Mouse (Mus musculus) gastrocnemius, postnatal 36 days (tissue): Measurements from ENCODE around the gene Otud3. TPM values are rescaled to one million over a fixed set of nuclear protein-coding genes. Genes with fewer than 3 reads are reported as not detected.

Source experiments
- DNase-seq, 2 experiments: peaks; one replicate each; pipeline ENCODE4 v3.0.0; 2022
- intact Hi-C: fragments of 180-260 bp; cut with DNase I; formaldehyde crosslinking; loops from one replicate; pipeline ENCODE4 v1.15.1; 2025
- long read RNA-seq, 2 experiments: library from polyadenylated mRNA; stranded (forward); transcript quantifications; one replicate each; pipeline ENCODE4 v2.0.0; 2021
- total RNA-seq, 2 experiments: library from RNA; stranded (reverse); gene quantifications; 2 replicates each; pipeline ENCODE4 v1.2.3; 2021

Gene Otud3
- 10 to 100 TPM; 12.3 to 13.4 TPM for total RNA-seq
- long read RNA-seq, experiment 1, transcript Otud3-201 (8 exons, 1,668 nt), result major isoform, 6 of 8 reads
- long read RNA-seq, experiment 1, partial matches to known transcripts, result 2 of 8 reads
- long read RNA-seq, experiment 1, other reads (novel, unspliced or antisense), result 0 of 8 reads
- long read RNA-seq, experiment 2, partial matches to known transcripts, result 1 of 5 reads
- long read RNA-seq, experiment 2, other reads (novel, unspliced or antisense), result 0 of 5 reads

GRCm38 (mm10) chr4:138913797-138914196, at the start of gene Otud3:
Gene Otud3, minus strand, starts transcription at chr4:138913945.
- DNase-seq, result peak; percentile 93
- intact Hi-C loops, result no loop called here

- intact Hi-C loops, result no loop called here
- DNase-seq, result no peak
Observed at GRCm38 (mm10) chr4:138962719-138963118, 49.0 kb upstream of the Otud3 start.

GRCm38 (mm10) chr4:138959926-138960325, 46.2 kb upstream of the Otud3 start:
- intact Hi-C loops, result no loop called here
- DNase-seq, result no peak

- intact Hi-C loops, result no loop called here
- DNase-seq, result no peak
Observed at GRCm38 (mm10) chr4:138959120-138959519, 45.4 kb upstream of the Otud3 start.

DNA sequence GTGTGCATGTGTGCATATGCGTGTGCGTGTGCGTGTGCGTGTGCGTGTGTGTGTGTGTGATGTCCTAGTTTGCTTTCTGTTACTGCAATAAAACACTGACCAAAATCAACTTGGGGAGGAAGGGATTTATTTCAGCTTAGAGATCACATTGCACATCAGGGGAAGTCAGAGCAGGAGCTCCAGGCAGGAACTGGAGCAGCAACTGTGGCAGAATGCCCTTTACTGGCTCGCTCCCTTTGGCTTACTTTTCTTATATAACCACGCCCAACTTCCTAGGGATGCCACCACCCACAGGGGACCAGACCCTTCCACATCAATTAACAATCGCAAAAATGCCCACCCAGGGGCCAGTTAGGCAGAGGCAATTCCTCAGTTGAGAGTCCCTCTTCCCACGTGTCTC, 44.9 kb upstream of the Otud3 start:
- intact Hi-C loops, result no loop called here
- DNase-seq, result no peak

DNA sequence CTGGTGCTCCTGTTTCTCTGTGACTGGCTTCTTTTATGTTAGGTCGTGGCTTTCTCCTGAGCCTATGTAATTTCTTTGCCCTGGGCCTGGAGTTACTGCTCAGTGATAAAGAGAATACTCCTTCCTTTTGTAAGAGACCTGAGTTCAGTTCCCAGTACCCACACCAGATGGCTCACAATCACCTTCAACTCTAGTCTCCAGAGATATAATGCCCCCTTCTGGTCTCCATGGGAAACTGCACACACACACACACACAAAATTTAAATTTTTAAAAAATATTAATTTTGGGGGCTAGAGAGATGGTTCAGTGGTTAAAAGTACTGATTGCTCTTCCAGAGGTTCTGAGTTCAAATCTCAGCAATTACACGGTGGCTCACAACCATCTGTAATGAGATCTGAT, 34.5 kb upstream of the Otud3 start:
- intact Hi-C loops, result loop anchor here (2.0 kb wide), 1 partner anchor 15 kb away; no protein-coding TSS in a partner anchor
- DNase-seq, result no peak

- intact Hi-C loops, result no loop called here
- DNase-seq, result peak; percentile 70 to 78
Observed at GRCm38 (mm10) chr4:138943730-138944129, 30.0 kb upstream of the Otud3 start.

GRCm38 (mm10) chr4:138941966-138942365, 28.2 kb upstream of the Otud3 start:
- no peak for DNase-seq
- intact Hi-C loops, result no loop called here

DNA sequence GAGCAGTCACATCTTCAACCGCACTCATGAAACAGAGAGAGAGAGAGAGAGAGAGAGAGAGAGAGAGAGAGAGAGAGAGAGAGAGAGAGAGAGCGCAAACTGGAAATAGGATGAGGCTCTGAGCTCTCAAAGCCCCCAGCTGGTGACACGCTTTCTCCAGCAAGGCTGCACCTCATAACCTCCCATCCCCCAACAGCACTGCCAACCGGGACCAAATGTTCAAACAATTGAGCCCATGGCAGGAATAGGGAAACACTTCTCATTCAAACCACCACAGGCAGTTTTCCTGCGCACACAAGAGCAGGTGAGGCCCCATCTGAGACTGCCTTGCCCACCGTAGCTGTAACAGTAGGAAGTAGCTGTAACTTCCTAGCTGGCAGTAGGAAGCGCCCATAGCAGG, 27.7 kb upstream of the Otud3 start:
- DNase-seq, result no peak
- intact Hi-C loops, result no loop called here

DNA sequence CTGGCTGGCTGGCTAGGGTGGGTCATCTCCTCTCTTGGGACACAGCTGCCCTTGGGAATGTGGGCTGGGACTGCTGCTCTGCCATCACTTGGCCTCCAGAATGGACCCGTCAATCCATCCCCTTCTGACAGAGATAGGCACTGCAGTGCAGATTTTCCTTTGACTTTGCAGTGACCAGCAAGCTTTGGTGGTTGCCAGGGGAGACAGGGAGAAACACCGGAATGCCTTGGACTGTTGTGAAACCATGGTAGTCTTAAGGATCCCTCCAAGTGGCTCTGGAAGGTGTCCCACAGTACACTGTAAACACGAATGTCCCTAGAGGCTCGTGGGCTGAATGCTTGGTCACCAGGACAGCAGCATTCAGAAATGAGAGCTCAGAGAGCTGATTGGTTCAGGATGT, 25.7 kb upstream of the Otud3 start:
- intact Hi-C loops, result no loop called here
- DNase-seq, result no peak

DNA sequence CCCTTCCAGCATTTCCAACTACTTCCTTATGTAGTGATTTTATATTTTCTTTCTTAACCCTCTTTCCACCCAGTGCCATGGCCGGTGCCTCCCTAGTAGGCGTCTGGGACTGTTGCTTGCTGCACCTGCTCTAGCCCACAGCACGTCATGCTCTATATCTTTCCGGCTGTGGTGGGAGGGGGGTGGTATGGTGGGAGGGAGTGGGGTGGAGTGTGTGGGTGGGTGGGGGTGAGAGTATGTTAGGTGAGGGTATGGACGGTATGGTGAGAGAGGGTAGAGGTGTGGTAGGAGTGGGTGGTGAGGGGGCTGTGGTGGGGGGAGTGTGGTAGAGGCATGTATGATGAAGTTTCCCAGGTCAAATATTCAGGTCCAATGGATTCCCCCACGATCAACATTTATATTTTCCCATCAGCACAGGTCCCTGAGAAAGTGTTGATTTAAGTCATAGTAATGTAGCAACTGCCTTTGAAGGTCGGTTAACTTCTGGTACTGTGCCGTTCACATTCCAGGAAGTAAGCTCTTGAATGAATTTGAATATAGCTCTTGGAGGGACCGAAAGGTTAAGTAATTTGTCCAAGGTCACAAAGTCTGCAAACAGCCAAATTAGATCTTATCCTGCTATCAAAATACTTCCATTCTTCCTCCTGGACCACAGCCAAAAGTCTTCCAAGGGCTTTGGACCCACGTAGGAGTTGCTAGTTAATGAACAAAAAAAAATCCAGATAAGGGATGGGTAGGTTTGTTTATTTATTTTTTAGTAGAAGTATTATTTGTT, 24.9 kb upstream of the Otud3 start:
- no peak for DNase-seq
- intact Hi-C loops, result no loop called here

DNA sequence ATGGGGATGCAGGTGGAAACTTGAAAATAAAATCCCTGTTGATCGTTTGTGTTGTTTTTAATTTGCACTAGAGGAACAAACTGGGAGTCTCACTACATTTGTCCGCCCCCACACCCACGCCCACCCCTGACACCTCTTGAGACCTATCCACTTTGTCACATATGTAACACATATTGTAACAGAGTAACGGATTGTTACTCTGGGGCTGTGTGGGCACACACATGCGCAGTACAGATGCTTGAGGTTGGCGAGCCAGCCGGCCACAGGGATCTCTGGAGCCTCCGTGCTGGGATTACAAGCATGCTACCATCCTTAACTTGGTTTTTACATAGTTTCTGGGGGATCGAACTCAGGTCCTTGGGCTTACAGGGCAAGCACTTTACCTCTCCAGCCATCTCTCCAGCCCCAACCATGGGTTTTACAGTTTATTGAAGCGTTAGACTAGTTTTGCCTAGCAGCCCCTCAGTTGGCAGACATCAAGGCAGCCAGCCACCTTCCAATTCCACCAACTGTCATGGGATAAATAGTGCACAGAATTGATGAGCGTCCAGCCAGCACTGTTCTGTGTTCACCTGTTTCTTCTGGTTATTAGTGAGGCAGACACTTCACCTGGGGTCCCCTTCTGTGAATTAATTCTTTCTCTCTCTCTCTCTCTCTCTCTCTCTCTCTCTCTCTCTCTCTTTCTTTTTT, 20.9 kb upstream of the Otud3 start:
- DNase-seq, result no peak
- intact Hi-C loops, result no loop called here

DNA sequence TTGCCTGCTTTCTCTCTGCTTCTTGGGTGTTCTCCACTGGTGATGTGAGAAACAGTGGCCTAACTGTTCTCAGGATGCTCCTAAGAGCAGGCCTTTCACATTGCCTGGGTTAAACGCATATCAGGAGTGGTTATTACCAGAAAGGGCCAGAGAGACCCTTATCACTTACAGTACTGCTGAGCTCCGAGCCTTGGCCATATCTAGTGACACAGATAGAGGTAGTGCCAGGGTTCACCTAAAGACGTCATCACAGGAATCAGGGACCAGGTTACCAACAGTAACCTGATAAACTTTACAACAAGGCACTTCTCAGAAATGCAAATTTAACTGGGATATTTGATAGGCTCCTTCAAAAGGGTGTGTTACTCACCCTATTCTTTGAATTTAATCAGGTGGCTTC, 20.1 kb upstream of the Otud3 start:
- intact Hi-C loops, result loop anchor here (2.0 kb wide), 1 partner anchor 15 kb away; no protein-coding TSS in a partner anchor
- DNase-seq, result no peak

DNA sequence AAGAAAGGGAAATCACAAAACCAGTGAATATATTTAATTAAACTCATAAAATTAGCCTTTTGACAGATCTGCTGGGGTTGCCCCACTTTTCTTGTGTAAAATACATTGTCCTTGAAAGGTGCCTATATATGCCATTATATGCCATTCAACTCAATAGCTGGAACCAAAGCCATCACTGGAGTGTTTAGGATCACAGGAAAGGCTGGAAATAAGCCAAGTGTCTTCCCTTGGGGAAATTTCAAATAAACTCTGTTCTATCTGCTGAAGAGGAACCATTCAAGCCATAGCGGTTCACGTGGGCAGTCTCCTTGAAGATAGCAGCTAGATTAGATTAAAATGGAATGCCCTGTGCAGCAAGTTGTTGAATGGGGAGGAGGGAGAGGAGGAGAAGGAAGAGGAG, 11.8 kb upstream of the Otud3 start:
- DNase-seq, result no peak
- intact Hi-C loops, result no loop called here

DNA sequence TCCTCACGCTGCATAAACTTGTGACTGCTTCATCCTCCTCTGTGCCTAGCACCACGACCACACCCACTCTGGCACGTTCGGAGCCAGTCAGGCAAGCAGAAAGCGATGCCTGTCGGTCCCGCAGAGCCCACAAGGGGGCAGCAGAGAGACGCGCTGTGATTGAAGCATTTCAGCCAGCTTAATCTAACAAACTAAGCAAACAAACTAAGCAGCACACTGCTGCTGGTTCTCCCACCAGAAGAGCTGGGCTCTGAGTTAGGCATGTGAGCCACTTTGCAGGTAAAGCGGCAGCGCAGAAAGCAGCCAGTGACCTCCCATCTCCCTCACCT, 8.3 kb upstream of the Otud3 start:
- intact Hi-C loops, result loop anchor here (2.0 to 5.0 kb wide), 2 partner anchors 75 to 157 kb away; no protein-coding TSS in a partner anchor
- peak; percentile 95 to 98 for DNase-seq

DNA sequence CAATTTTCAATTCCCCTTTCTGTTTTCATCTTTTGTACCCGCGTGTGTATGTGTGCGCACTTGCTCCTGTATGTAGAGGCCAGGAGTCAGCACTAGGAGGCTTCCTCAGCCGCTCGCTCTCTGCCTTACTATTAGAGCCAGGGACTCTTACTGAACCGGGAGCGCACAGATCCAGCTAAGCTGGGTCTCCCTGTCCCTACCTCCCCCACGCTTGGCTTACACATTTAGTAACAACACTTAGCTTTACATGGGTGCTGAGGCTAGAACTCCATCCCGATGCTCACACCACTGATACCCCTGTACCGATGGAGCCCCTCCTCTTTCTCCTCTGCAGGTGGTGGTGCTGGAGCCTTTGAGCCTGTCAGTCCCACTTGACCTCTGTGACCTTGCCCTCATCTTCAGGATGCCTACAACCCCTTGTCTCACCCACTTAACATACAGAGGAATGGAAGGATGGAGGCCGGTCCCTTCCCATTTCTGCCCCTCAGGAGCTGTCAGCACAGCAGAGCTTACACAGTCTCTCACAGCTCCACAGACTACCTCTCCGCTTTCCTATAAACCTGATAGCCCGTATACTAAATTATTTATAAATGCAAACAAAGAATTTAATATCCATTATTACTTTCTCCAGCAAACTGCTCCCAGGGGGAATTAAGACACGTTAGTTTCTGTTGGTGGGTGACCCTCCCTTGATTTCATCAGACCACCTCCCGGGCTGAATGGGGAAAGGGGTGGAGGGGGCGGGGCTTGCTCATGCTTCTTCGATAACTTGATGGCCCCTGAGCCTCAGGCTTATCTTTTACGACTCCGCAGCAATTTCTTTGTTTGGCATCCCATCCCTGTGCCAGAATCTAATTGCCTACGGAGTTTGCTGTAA, 7.7 kb upstream of the Otud3 start:
- DNase-seq, result no peak
- intact Hi-C loops, result loop anchor here (2.0 to 5.0 kb wide), 2 partner anchors 76 to 157 kb away; no protein-coding TSS in a partner anchor

GRCm38 (mm10) chr4:138917282-138917681, 3.5 kb upstream of the Otud3 start:
- intact Hi-C loops, result no loop called here
- DNase-seq, result no peak

- DNase-seq, result peak in 1 of 2 experiments; percentile 39
- intact Hi-C loops, result no loop called here
Observed at GRCm38 (mm10) chr4:138913141-138913787, 481 bp downstream of the Otud3 start.

DNA sequence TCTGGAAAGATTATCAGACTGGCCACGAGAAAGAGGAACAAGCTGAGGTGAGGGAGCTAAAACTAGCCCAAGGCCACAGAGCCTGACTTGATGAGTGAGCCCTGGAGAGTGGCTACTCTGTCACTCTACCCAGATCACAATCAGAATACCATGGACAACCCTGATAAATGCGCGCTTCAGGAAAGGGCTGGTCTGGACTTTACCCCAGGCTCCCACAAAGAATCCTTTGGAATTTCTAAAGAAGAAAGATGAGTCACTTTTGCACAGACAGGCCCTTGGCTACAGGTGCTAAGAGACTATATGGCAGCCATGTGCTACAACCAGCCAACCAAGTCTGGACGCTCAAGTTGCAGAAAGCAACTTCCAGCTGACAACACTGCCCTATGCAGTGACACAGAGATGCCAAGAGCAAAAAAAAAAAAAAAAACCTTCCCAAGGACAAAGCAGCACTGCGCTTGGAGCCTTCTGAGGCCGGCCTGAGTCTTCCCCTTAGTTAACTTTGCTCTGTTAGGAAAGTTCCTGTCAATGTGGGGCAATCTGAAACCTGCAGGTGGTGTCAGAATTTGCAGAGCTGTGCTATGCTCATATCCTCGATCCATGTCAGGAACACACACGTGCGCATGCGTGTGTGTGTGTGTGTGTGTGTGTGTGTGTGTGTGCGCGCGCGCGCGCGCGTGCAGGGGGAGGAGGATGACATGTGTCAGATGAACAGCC, 8.0 kb downstream of the Otud3 start:
- no peak for DNase-seq
- intact Hi-C loops, result no loop called here
